ENCODE assay signal across 8 mouse cellular contexts in genomic region chr5:73379908-73380307, GRCm38 (mm10). TPM values are rescaled to one million over a fixed set of nuclear protein-coding genes. Genes with fewer than 3 reads are reported as not detected.
DNase-seq lines count a peak whose midpoint lies in the region; ATAC-seq lines count a peak whose summit lies in the region.

No protein-coding gene starts in this region.

- no peak overlapping the region for H3K9ac ChIP-seq in embryonic facial prominence, embryonic 13.5 days
- no peak overlapping the region for H3K9ac ChIP-seq in limb, embryonic 13.5 days
- H3K9ac ChIP-seq in midbrain, embryonic 16.5 days (ENCODE audit: low read depth, low read length), result no peak overlapping the region

- peaks cover 12% of the 10 kb centered on the region for H3K27me3 ChIP-seq in embryonic facial prominence, embryonic 13.5 days
- H3K27me3 ChIP-seq in limb, embryonic 13.5 days, result peaks cover 15% of the 10 kb centered on the region
- peaks cover 7% of the 10 kb centered on the region; the same call in 1 of the 2 replicates for H3K27me3 ChIP-seq in midbrain, embryonic 16.5 days (ENCODE audit: control insufficient read depth, insufficient read depth, low read depth, low read length)

- peaks cover 4% of the 10 kb centered on the region; the same call in 1 of the 2 replicates for H3K4me1 ChIP-seq in embryonic facial prominence, embryonic 13.5 days
- H3K4me1 ChIP-seq in limb, embryonic 13.5 days, result no peaks in the 10 kb centered on the region
- no peaks in the 10 kb centered on the region; the same call in 1 of the 2 replicates for H3K4me1 ChIP-seq in midbrain, embryonic 16.5 days (ENCODE audit: control insufficient read depth, insufficient read depth, low read length)

- H3K27ac ChIP-seq in embryonic facial prominence, embryonic 13.5 days, result no peak overlapping the region
- H3K27ac ChIP-seq in limb, embryonic 13.5 days, result no peak overlapping the region
- no peak overlapping the region for H3K27ac ChIP-seq in midbrain, embryonic 16.5 days (ENCODE audit: low read length)

- DNase-seq in 416B (ENCODE audit: low read depth), result peak; percentile 79
- peak; percentile 57 to 73 for DNase-seq in adrenal gland, postnatal 4 days (ENCODE audit: low spot score in 2 of 2)
- DNase-seq in heart, adult 9 months (ENCODE audit: low spot score in 2 of 2), result peak; percentile 49 to 73
- peak; percentile 38 to 87 for DNase-seq in kidney, adult 8-10 months
- DNase-seq in spleen, postnatal 4 days (ENCODE audit: low spot score in 2 of 2), result peak; percentile 86 to 95

- H3K36me3 ChIP-seq in embryonic facial prominence, embryonic 13.5 days, result no peaks in the 10 kb centered on the region
- no peaks in the 10 kb centered on the region for H3K36me3 ChIP-seq in limb, embryonic 13.5 days
- no peaks in the 10 kb centered on the region for H3K36me3 ChIP-seq in midbrain, embryonic 16.5 days (ENCODE audit: control insufficient read depth, insufficient read depth, low read length)

- no peaks in the 10 kb centered on the region for H3K9me3 ChIP-seq in embryonic facial prominence, embryonic 13.5 days
- H3K9me3 ChIP-seq in limb, embryonic 13.5 days, result no peaks in the 10 kb centered on the region
- H3K9me3 ChIP-seq in midbrain, embryonic 16.5 days (replicated peaks; ENCODE audit: control insufficient read depth, low read length, poor library complexity, severe bottlenecking), result no peaks in the 10 kb centered on the region

- 23% methylated on average over 3 of the region's 3 CpGs for WGBS in embryonic facial prominence, embryonic 13.5 days
- WGBS in limb, embryonic 13.5 days, result 31% methylated on average over 3 of the region's 3 CpGs
- WGBS in midbrain, embryonic 16.5 days, result 30% methylated on average over 3 of the region's 3 CpGs

- ATAC-seq in embryonic facial prominence, embryonic 13.5 days (ENCODE audit: insufficient number of reproducible peaks, insufficient read depth, low FRiP score, low TSS enrichment, low read depth), result 0 out of 2 replicates have a peak, but pooled peaks have one; percentile 48
- ATAC-seq in limb, embryonic 13.5 days (ENCODE audit: low FRiP score, low read depth), result peak; percentile 84
- peak; percentile 80 for ATAC-seq in midbrain, embryonic 16.5 days

- no peak overlapping the region for H3K4me2 ChIP-seq in embryonic facial prominence, embryonic 13.5 days
- no peak overlapping the region for H3K4me2 ChIP-seq in limb, embryonic 13.5 days (replicated peaks)
- H3K4me2 ChIP-seq in midbrain, embryonic 16.5 days (ENCODE audit: low read length), result no peak overlapping the region

- no peak overlapping the region for H3K4me3 ChIP-seq in embryonic facial prominence, embryonic 13.5 days
- H3K4me3 ChIP-seq in limb, embryonic 13.5 days, result no peak overlapping the region
- H3K4me3 ChIP-seq in midbrain, embryonic 16.5 days (ENCODE audit: low read depth, low read length), result no peak overlapping the region

RNA-seq across cellular contexts. Expression of gene Cwh43, which starts 26.0 kb away (rescaled TPM):
- total RNA-seq in adrenal gland, postnatal 4 days (2021), result under 1 TPM; 0.23 to 0.25 TPM
- polyA plus RNA-seq in embryonic facial prominence, embryonic 13.5 days (2015; fragmentation: Nextera tagmentation; extraction: Ambion mirVana), result 0.15 and 0.48 TPM in 2 replicates
- polyA plus RNA-seq in limb, embryonic 13.5 days (2015; fragmentation: Nextera tagmentation; extraction: Ambion mirVana), result not detected in 2 replicates
- 0.18 and 0.40 TPM in 2 replicates for polyA plus RNA-seq in midbrain, embryonic 16.5 days (2015; fragmentation: Nextera tagmentation; extraction: Ambion mirVana)

RNA-seq across cellular contexts. Expression of gene Ociad2, which starts 39.1 kb away (rescaled TPM):
- 10 to 100 TPM; 11.4 to 11.7 TPM for total RNA-seq in adrenal gland, postnatal 4 days (2021)
- polyA plus RNA-seq in embryonic facial prominence, embryonic 13.5 days (2015; fragmentation: Nextera tagmentation; extraction: Ambion mirVana), result 10.6 and 12.9 TPM in 2 replicates
- polyA plus RNA-seq in limb, embryonic 13.5 days (2015; fragmentation: Nextera tagmentation; extraction: Ambion mirVana), result 9.9 and 10.5 TPM in 2 replicates
- polyA plus RNA-seq in midbrain, embryonic 16.5 days (2015; fragmentation: Nextera tagmentation; extraction: Ambion mirVana), result 28.3 and 34.5 TPM in 2 replicates
